Mouse (Mus musculus) intestine, embryonic 16.5 days (tissue): ENCODE results near the gene Folh1. TPM values are rescaled to one million over a fixed set of nuclear protein-coding genes. Genes with fewer than 3 reads are reported as not detected.

ENCODE experiments used
- polyA plus RNA-seq: library from polyadenylated mRNA; unstranded; fragments of >200 nt; fragmentation: Nextera tagmentation; extraction: Ambion mirVana; gene quantifications from 2 replicates; pipeline ENCODE4 v1.2.1, GENCODE M21; 2015

The Folh1 gene
- polyA plus RNA-seq, 1 experiment from 2014 or later: 0.06 TPM

Other genes starting within 250 kb of the Folh1 start
- not detected in 2 replicates for gene Olfr295, start 192.1 kb downstream of the Folh1 start, polyA plus RNA-seq
- gene Olfr294, start 159.3 kb downstream of the Folh1 start, polyA plus RNA-seq: not detected in 2 replicates
- not detected in 2 replicates for gene Olfr293, start 126.9 kb downstream of the Folh1 start, polyA plus RNA-seq
- gene Olfr292, start 87.6 kb downstream of the Folh1 start, polyA plus RNA-seq: not detected in 2 replicates
- gene Vmn2r77, start 19.1 kb upstream of the Folh1 start, polyA plus RNA-seq: not detected in 2 replicates
- not detected in 2 replicates for gene Vmn2r78, start 139.2 kb upstream of the Folh1 start, polyA plus RNA-seq
- gene Vmn2r79, start 220.2 kb upstream of the Folh1 start, polyA plus RNA-seq: not detected in 2 replicates